Mouse (Mus musculus) heart, embryonic 12.5 days (tissue): ENCODE data around the gene Btbd1. TPM values are rescaled to one million over a fixed set of nuclear protein-coding genes. Genes with fewer than 3 reads are reported as not detected.

Experiments used
- ATAC-seq: fragments of 200-750 bp; cut with Nextera tagmentation; 2 replicates; pipeline ENCODE4 v1.8.0; 2017; ENCODE audit warnings: moderate TSS enrichment, moderate library complexity; ENCODE audit not compliant: insufficient number of reproducible peaks, low FRiP score
- H3K27ac ChIP-seq: fragments of 300-500 bp; sonication (generic); 2 replicates; pipeline ENCODE4 v1.5.1; 2016; ENCODE audit warnings: mild to moderate bottlenecking, moderate library complexity; ENCODE audit not compliant: poor library complexity, severe bottlenecking
- H3K27me3 ChIP-seq: fragments of 300-500 bp; sonication (generic); replicated peaks from 2 replicates; pipeline ENCODE4 v1.6.1; 2016; ENCODE audit warnings: mild to moderate bottlenecking, moderate library complexity
- H3K36me3 ChIP-seq: fragments of 300-500 bp; sonication (generic); 2 replicates; pipeline ENCODE4 v1.6.1; 2016; ENCODE audit warnings: mild to moderate bottlenecking, moderate library complexity
- H3K4me1 ChIP-seq: fragments of 300-500 bp; sonication (generic); replicated peaks from 2 replicates; pipeline ENCODE4 v1.6.1; 2016; ENCODE audit warnings: mild to moderate bottlenecking
- H3K4me2 ChIP-seq: fragments of 300-500 bp; sonication (generic); 2 replicates; pipeline ENCODE4 v1.6.1; 2016; ENCODE audit warnings: mild to moderate bottlenecking, moderate library complexity
- H3K4me3 ChIP-seq: fragments of 300-500 bp; sonication (generic); 2 replicates; pipeline ENCODE4 v1.5.1; 2016; ENCODE audit warnings: mild to moderate bottlenecking
- H3K9ac ChIP-seq: fragments of 300-500 bp; sonication (generic); 2 replicates; pipeline ENCODE4 v1.6.1; 2016; ENCODE audit warnings: mild to moderate bottlenecking, moderate library complexity
- H3K9me3 ChIP-seq: fragments of 300-500 bp; sonication (generic); replicated peaks from 2 replicates; pipeline ENCODE4 v1.6.1; 2016; ENCODE audit warnings: mild to moderate bottlenecking, moderate library complexity
- WGBS: fragments of 180-500 bp; shearing (Covaris S2); methylation state at CpG from one replicate; pipeline ENCODE4 v1.1.7; 2016; 5-methylcytosine and 5-hydroxymethylcytosine counted together
- polyA plus RNA-seq: library from polyadenylated mRNA; unstranded; fragments of >200 nt; fragmentation: Nextera tagmentation; extraction: Ambion mirVana; gene quantifications from 2 replicates; pipeline ENCODE4 v1.2.1, GENCODE M21; 2016

Btbd1 gene
- polyA plus RNA-seq, 1 experiment from 2014 or later, result 114 TPM

DNA sequence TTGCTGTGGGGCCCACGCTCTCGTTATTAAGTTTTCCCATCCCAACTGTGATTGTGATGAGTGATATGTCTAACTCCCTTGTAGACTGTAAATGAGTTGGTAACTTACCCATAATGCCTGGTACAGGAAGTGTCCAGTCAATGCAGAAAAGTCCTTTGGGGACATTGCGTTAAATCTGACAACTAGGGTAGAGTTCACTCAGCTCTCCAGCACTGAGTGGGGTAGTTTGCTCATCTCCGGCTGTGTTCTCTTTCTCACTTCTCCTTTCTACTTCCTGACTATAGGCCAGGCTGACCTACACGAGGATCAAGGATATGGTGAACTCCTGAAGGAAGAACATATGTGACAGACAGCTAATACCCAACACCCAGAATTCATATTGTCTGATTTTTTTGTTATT is 20.0 kb upstream of the Btbd1 start:
- Histone ChIP-seq H3K27me3 (no peaks in the 10 kb centered on the region), H3K9me3 (no peaks in the 10 kb centered on the region), H3K4me3 (no peak overlapping the region), H3K36me3 (no peaks in the 10 kb centered on the region), H3K9ac (no peak overlapping the region), H3K27ac (no peak overlapping the region), H3K4me1 (peaks cover 12% of the 10 kb centered on the region), H3K4me2 (no peak overlapping the region)
- 84% methylated on average over 5 of the region's 5 CpGs for WGBS
- no peak for ATAC-seq

DNA sequence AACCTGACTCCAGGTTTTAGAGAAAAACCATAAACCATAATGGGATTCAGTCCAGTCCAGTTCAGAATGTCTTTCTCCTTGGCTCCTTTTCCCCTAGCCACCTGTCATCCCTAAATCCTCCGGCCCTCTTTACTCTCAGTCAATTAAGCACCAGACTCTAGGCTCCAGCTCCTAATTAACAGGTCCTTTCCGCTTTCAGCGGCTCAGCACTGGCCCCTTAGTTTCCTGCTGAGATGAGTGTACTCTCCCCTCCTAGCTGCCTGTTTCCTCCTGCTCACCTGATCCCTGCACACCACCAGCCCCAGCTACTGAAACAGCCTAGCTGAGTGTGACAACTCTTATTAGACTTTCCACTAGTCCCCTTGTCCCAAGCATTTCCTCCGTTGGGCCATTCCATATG is 18.5 kb upstream of the Btbd1 start:
- Histone ChIP-seq H3K4me2 (no peak overlapping the region), H3K4me1 (peaks cover 10% of the 10 kb centered on the region), H3K27ac (no peak overlapping the region), H3K27me3 (no peaks in the 10 kb centered on the region), H3K36me3 (no peaks in the 10 kb centered on the region), H3K9me3 (no peaks in the 10 kb centered on the region), H3K9ac (no peak overlapping the region), H3K4me3 (no peak overlapping the region)
- no peak for ATAC-seq
- WGBS, result 46% methylated on average over 4 of the region's 4 CpGs

DNA sequence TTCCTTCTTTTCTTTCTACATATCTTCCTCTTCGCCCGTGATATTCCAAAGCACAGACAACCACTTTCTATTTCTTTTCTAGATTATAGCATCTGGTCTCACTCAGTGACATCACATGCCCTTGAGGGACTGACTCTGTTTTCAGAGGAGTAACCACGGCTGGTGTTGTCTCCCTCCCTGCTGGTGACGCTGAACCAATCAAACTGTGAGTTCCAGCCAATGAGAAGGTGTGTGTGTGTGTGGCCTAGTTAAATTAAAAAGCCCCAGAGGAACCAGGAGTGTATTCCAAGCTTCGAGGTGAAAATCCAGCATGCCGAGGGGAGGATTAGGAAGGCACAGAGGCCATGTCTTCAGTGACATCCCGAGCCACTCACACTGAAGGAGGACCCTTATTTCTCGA is 17.8 kb upstream of the Btbd1 start:
- H3K9ac ChIP-seq, result no peak overlapping the region
- H3K4me2 ChIP-seq, result no peak overlapping the region
- H3K27me3 ChIP-seq, result no peaks in the 10 kb centered on the region
- WGBS, result 38% methylated on average over 8 of the region's 8 CpGs
- no peaks in the 10 kb centered on the region for H3K36me3 ChIP-seq
- H3K9me3 ChIP-seq, result no peaks in the 10 kb centered on the region
- H3K27ac ChIP-seq, result no peak overlapping the region
- no peak for ATAC-seq
- H3K4me3 ChIP-seq, result no peak overlapping the region
- peaks cover 10% of the 10 kb centered on the region for H3K4me1 ChIP-seq

DNA sequence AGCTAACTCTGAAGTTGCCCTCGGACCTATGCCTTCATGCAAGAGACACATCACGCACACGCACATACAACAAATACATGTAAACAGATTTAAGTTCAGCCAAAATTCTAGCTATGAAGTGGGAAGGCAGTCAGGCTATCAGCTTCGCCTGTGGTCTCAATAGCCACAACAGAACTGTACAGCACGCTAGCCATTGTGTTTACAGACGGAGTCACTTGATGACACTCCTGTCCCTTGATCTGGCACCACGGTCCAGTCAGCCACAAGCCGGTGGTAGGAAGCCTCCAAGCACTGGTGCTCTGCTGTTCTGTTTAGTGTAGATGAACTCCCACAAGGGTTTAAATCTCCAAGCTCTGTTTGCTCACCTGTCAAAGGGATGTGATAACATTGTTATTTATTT is 16.8 kb upstream of the Btbd1 start:
- no peak for ATAC-seq
- Histone ChIP-seq H3K27ac (no peak overlapping the region), H3K4me3 (no peak overlapping the region), H3K4me1 (peaks cover 15% of the 10 kb centered on the region), H3K4me2 (no peak overlapping the region), H3K9me3 (no peaks in the 10 kb centered on the region), H3K36me3 (no peaks in the 10 kb centered on the region), H3K9ac (no peak overlapping the region), H3K27me3 (no peaks in the 10 kb centered on the region)
- 62% methylated on average over 8 of the region's 8 CpGs for WGBS

DNA sequence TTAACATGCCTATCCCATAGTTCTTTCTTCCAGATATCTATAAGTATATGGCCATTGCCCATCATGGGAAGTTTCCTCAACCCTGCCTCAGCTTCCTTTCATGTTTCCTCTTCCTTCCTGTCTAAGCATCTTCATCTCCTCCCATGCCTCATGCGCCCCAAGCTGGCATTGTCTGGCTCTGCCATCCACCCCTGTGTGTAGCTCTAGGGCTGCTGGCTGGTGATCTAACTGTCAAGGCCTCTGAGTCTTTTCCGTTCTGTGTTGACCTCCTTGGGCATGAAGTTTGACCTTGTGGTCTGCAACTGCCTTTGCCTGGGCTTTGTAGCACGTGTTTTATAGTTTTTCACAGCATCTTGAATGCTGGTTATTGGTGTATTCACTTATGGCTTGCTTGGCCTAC is 16.1 kb upstream of the Btbd1 start:
- 81% methylated on average over 3 of the region's 3 CpGs for WGBS

DNA sequence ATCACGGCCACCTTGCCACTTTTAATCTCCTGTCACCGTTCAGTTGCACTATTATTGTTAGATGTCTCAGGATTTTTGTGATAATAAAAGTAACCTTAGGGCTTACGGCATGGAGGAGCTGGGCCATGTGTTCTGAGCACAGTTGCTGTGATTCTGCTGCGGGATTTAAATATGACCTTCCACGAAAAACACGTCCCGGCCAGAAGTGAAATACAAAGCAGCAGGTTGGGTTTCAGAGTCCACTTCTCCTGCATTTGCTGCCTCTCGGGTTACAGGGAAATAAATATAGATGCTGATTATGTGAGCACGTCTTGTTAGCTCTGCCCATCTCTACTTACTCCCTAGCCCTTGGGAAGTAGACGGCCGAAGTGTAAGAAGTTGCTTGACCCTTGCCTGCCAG is 15.6 kb upstream of the Btbd1 start:
- Histone ChIP-seq H3K9me3 (no peaks in the 10 kb centered on the region), H3K27me3 (no peaks in the 10 kb centered on the region), H3K27ac (no peak overlapping the region), H3K4me2 (no peak overlapping the region), H3K4me1 (peaks cover 23% of the 10 kb centered on the region), H3K4me3 (no peak overlapping the region), H3K36me3 (no peaks in the 10 kb centered on the region), H3K9ac (no peak overlapping the region)
- ATAC-seq, result no peak
- 69% methylated on average over 11 of the region's 11 CpGs for WGBS

More for the DNA sequence above, 16.1 kb upstream of the Btbd1 start:
- ATAC-seq, result no peak
- Histone ChIP-seq H3K4me1 (peaks cover 22% of the 10 kb centered on the region), H3K27ac (no peak overlapping the region), H3K4me3 (no peak overlapping the region), H3K36me3 (no peaks in the 10 kb centered on the region), H3K27me3 (no peaks in the 10 kb centered on the region), H3K9ac (no peak overlapping the region), H3K9me3 (no peaks in the 10 kb centered on the region), H3K4me2 (no peak overlapping the region)

DNA sequence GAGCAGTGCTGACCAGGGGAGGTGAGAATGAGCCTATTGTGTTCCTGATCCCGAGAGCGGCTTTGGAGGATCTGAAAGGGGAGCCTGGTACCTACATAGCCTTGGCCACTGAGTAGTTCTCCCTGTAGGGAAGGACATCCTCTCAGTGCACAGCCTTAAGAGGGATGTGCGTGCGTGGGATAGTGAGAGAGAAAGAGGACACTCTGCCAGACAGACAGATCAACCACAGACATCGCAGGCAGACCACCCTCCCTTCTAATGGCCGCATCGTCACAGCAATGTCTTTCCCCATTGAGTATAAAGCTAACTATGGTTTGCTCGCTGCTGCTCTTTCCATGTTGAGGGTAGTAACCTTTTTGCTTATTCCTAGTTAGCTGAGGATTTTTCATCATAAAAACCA is 14.7 kb upstream of the Btbd1 start:
- H3K27ac ChIP-seq, result no peak overlapping the region
- H3K4me1 ChIP-seq, result peaks cover 23% of the 10 kb centered on the region
- H3K9ac ChIP-seq, result no peak overlapping the region
- H3K4me2 ChIP-seq, result no peak overlapping the region
- ATAC-seq, result no peak
- no peaks in the 10 kb centered on the region for H3K27me3 ChIP-seq
- no peaks in the 10 kb centered on the region for H3K9me3 ChIP-seq
- H3K4me3 ChIP-seq, result no peak overlapping the region
- no peaks in the 10 kb centered on the region for H3K36me3 ChIP-seq
- 79% methylated on average over 8 of the region's 8 CpGs for WGBS

DNA sequence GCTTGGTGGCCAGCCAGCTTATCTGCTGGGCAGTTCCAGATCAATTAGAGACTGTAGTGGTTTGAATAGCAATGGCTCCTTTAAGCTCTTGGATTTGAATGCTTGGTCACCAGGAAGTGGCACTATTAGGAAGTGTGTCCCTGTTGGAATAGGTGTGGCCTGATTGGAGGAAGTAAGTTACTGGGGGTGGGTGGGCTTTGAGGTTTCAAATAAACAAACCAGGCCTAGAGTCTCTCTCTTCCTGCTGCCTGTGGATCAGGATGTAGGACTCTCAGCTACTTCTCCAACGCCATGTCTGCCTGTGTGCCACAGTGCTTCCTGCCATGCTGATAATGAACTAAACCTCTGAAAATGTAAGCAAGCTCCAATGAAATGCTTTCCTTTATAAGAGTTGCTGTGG is 13.8 kb upstream of the Btbd1 start:
- H3K36me3 ChIP-seq, result no peaks in the 10 kb centered on the region

DNA sequence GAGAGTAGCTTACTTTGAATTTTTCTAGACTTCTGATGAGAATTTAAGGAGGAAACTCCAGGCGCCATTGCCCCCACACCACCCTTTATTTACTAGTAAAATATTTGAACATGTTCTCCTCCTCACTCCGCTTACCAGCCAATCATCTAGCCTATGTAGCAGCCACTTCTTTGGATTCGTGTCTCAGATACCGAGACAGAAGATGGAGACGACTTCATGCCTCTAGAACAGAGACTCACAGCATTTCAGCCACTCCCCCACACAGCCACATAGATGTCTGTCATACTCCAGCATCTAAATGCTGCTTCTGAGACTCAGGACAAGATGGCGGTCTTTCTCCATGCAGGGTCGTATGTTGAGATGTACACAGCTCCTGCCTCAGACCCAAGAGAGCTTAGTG is 12.9 kb upstream of the Btbd1 start:
- Histone ChIP-seq H3K27ac (no peak overlapping the region), H3K36me3 (no peaks in the 10 kb centered on the region), H3K4me1 (peaks cover 22% of the 10 kb centered on the region), H3K9me3 (no peaks in the 10 kb centered on the region), H3K4me3 (no peak overlapping the region), H3K27me3 (no peaks in the 10 kb centered on the region), H3K4me2 (no peak overlapping the region), H3K9ac (no peak overlapping the region)
- ATAC-seq, result no peak
- WGBS, result 89% methylated on average over 7 of the region's 7 CpGs

More for the DNA sequence above, 13.8 kb upstream of the Btbd1 start:
- H3K27ac ChIP-seq, result no peak overlapping the region
- no peak overlapping the region for H3K9ac ChIP-seq
- H3K4me3 ChIP-seq, result no peak overlapping the region
- H3K9me3 ChIP-seq, result no peaks in the 10 kb centered on the region
- peaks cover 23% of the 10 kb centered on the region for H3K4me1 ChIP-seq
- no peak overlapping the region for H3K4me2 ChIP-seq
- WGBS, result 55% methylated on average over 1 of the region's 1 CpGs
- no peak for ATAC-seq
- H3K27me3 ChIP-seq, result no peaks in the 10 kb centered on the region

DNA sequence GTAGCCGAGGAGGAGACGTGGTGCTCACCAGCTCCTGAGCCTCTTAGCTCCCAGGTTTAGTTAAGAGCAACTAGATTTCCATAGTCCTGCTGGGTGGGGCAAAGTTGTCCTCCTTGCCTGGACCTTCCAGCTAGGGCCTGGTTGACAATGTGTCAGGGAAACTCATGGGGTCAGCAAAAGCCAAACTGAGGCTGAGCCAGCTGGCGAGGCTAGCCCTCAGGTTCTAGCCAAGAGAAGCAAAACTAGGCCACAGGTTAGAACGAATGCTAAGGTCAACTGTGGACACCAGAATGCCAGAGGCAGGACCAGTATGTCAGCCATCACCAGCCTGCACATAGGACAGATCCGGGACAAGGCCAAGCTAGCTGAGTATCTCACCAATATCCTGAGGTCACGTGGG is 12.2 kb upstream of the Btbd1 start:
- ATAC-seq, result no peak
- Histone ChIP-seq H3K9me3 (0 out of 2 replicates have a peak, but pooled peaks cover under 1% of the 10 kb centered on the region), H3K36me3 (no peaks in the 10 kb centered on the region), H3K27ac (no peak overlapping the region), H3K9ac (no peak overlapping the region), H3K4me2 (no peak overlapping the region), H3K27me3 (no peaks in the 10 kb centered on the region), H3K4me1 (peaks cover 15% of the 10 kb centered on the region), H3K4me3 (no peak overlapping the region)
- 77% methylated on average over 6 of the region's 6 CpGs for WGBS

DNA sequence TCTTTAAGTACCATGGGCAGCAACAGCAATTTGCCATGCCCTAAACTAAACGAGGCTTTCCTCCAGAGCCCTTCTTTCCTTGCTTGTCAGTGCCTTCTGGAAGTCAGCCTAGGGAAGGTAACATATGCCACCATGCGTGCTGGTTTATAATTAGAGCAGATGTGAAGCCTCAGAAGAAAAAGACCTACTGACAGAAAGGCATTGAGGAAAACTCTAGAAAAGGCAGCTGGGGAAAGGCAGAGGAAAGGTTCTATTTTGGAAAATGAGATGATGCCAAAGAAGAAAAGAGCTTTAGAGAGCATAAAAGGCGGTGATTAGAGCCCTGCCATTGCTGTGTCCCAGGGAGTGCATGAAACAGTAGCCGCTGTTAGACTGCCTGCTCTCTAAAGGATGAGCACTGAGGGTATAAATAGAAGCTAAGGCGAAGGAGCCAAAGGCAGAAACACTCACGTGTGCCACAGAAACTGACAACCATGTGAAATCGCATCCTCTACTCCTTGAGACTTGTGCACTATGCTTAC is 11.5 kb upstream of the Btbd1 start:
- Histone ChIP-seq H3K4me3 (no peak overlapping the region), H3K27ac (no peak overlapping the region), H3K4me1 (peaks cover 13% of the 10 kb centered on the region), H3K4me2 (no peak overlapping the region), H3K27me3 (no peaks in the 10 kb centered on the region), H3K36me3 (no peaks in the 10 kb centered on the region), H3K9ac (no peak overlapping the region), H3K9me3 (0 out of 2 replicates have a peak, but pooled peaks cover 3% of the 10 kb centered on the region)
- ATAC-seq, result no peak
- 45% methylated on average over 7 of the region's 7 CpGs for WGBS

DNA sequence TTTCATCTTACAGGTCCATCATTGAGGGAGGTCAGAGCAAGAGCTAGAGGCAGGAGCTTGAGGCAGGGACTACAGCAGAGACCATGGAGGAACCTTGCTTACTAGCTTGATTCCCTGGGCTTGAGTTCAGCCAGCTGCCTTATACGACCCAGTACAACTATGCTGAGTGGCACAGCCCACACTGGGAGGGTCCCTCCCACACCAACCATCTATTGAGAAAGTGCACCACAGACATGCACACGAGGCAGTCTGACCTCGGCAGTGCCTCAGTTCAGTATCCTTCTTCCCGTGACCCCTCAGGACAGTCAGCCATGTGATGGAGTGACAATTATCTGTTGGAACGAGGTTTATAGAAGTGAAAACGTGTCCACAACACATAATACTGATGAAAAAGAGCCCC is 10.5 kb upstream of the Btbd1 start:
- ATAC-seq, result no peak
- 0 out of 2 replicates have a peak, but pooled peaks cover 3% of the 10 kb centered on the region for H3K9me3 ChIP-seq
- H3K4me3 ChIP-seq, result no peak overlapping the region
- H3K4me2 ChIP-seq, result no peak overlapping the region
- no peak overlapping the region for H3K9ac ChIP-seq
- peaks cover 13% of the 10 kb centered on the region for H3K4me1 ChIP-seq
- 69% methylated on average over 6 of the region's 6 CpGs for WGBS
- no peak overlapping the region for H3K27ac ChIP-seq
- H3K36me3 ChIP-seq, result no peaks in the 10 kb centered on the region
- H3K27me3 ChIP-seq, result no peaks in the 10 kb centered on the region
